Mouse (Mus musculus) intestine, embryonic 14.5 days (tissue): ENCODE measurements at regions not wholly inside any gene's neighbourhood (a gene's known extent, or its start where the extent isn't known, plus 50 kb on each side); places are given as distances from the start of the nearest gene placed in this dataset.

Source experiments
- ATAC-seq: fragments of 200-750 bp; cut with Nextera tagmentation; replicated peaks from 2 replicates; pipeline ENCODE4 v1.8.0; 2017; ENCODE audit warnings: low read depth, moderate number of reproducible peaks, moderate TSS enrichment, moderate library complexity; ENCODE audit not compliant: low FRiP score, low TSS enrichment
- DNase-seq: peaks from one replicate; pipeline ENCODE4 v3.0.0-alpha.2; 2018; ENCODE audit warnings: low spot score
- H3K27ac ChIP-seq: fragments of 300-500 bp; sonication (generic); 2 replicates; pipeline ENCODE4 v1.5.1; 2014; ENCODE audit warnings: low read depth, mild to moderate bottlenecking, control low read depth
- H3K27me3 ChIP-seq: fragments of 300-500 bp; sonication (generic); replicated peaks from 2 replicates; pipeline ENCODE4 v1.6.1; 2014; ENCODE audit warnings: low read length, control low read depth; ENCODE audit not compliant: control insufficient read depth, insufficient read depth
- H3K36me3 ChIP-seq: fragments of 300-500 bp; sonication (generic); 2 replicates; pipeline ENCODE4 v1.6.1; 2014; ENCODE audit warnings: low read length, control low read depth; ENCODE audit not compliant: control insufficient read depth, insufficient read depth
- H3K4me1 ChIP-seq: fragments of 300-500 bp; sonication (generic); replicated peaks from 2 replicates; pipeline ENCODE4 v1.6.1; 2014; ENCODE audit warnings: low read length, control low read depth, mixed read lengths; ENCODE audit not compliant: control insufficient read depth, insufficient read depth
- H3K4me2 ChIP-seq: fragments of 300-500 bp; sonication (generic); 2 replicates; pipeline ENCODE4 v1.6.1; 2014; ENCODE audit warnings: low read length
- H3K4me3 ChIP-seq: fragments of 300-500 bp; sonication (generic); 2 replicates; pipeline ENCODE4 v1.5.1; 2014; ENCODE audit warnings: low read depth, low read length, control low read depth, mixed read lengths
- H3K9ac ChIP-seq: fragments of 300-500 bp; sonication (generic); 2 replicates; pipeline ENCODE4 v1.6.1; 2014; ENCODE audit warnings: mild to moderate bottlenecking, low read length
- H3K9me3 ChIP-seq: fragments of 300-500 bp; sonication (generic); 2 replicates; pipeline ENCODE4 v1.6.1; 2016; ENCODE audit warnings: low read length, control low read depth; ENCODE audit not compliant: control insufficient read depth
- WGBS: fragments of 180-500 bp; shearing (Covaris S2); extraction: QIAGEN DNeasy Blood & Tissue Kit; methylation state at CpG from one replicate; pipeline ENCODE4 v1.1.7; 2014; 5-methylcytosine and 5-hydroxymethylcytosine counted together

DNA sequence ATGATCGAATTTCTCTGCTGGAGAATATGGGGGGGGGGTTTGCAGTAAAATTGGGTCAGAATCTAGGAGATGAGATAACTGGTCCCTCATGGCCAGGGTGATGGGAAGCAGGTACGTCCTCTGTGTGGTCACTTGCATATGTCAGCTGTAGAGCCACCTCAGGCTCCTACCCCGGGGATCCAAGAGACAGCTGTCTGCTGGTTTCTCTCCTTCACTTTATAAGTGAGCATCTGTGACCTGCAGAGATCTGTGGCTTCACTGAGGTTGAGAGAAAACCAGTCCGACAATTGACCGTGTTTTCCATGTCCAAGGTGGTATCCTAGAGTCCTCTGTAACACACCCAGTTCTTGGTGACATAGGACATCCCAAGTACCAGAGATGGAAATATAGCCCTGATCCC, 162.1 kb upstream of the Ctbp2 start:
- no peak overlapping the region for H3K4me2 ChIP-seq
- no peaks in the 10 kb centered on the region for H3K4me1 ChIP-seq
- no peaks in the 10 kb centered on the region for H3K27me3 ChIP-seq
- no peak overlapping the region for H3K27ac ChIP-seq
- H3K9ac ChIP-seq = no peak overlapping the region
- no peaks in the 10 kb centered on the region for H3K9me3 ChIP-seq
- no peak overlapping the region for H3K4me3 ChIP-seq
- DNase-seq = no peak
- 87% methylated on average over 5 of the region's 5 CpGs for WGBS
- ATAC-seq = no peak
- no peaks in the 10 kb centered on the region for H3K36me3 ChIP-seq

DNA sequence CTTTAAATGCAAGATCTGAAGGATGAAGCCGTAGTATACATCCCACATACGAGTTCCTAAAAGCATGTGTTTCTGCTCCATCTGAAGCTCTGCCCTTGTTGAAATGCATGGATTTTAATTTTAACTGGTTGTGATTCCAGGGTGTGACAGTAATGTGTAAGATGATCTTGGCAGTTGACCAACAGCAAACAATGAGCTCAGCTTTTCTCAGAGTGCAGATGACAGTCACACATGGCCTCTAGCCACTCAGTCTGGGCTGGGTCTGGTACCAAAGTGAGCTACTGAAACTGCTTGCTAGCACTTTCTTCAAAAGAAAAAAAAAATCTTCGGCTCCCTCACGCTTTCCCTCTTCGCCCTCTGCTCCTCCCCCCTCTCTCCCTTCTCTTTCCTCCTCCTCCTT, 138.0 kb upstream of the Ctbp2 start:
- H3K9ac ChIP-seq = no peak overlapping the region
- ATAC-seq (no peak), DNase-seq (no peak)
- H3K4me1 ChIP-seq = no peaks in the 10 kb centered on the region
- no peak overlapping the region for H3K4me2 ChIP-seq
- no peaks in the 10 kb centered on the region for H3K36me3 ChIP-seq
- 60% methylated on average over 5 of the region's 5 CpGs for WGBS
- no peaks in the 10 kb centered on the region for H3K9me3 ChIP-seq
- H3K4me3 ChIP-seq = no peak overlapping the region
- no peaks in the 10 kb centered on the region for H3K27me3 ChIP-seq
- no peak overlapping the region for H3K27ac ChIP-seq

DNA sequence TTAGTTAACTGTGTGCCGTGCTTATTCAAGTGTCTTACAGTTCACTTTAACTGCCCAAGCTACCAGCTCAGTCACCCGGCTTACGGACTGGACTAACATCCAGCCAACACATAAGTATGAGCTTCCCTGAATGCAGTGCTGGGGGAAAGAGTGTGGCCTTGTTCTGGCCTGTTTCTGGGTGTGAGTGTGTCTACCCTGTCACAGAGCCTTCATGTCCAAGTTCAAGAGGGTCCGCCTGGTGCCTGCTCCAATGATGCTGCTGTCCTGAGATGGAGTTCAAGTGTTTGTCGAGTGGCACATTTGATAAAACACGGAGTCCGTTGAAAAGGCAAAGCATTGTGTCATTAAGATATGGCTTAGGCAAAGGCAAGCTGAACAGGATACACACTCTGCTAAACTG, 135.0 kb upstream of the Ctbp2 start:
- Histone ChIP-seq H3K36me3 (no peaks in the 10 kb centered on the region), H3K27me3 (no peaks in the 10 kb centered on the region), H3K4me1 (no peaks in the 10 kb centered on the region), H3K4me2 (no peak overlapping the region), H3K9ac (no peak overlapping the region), H3K27ac (no peak overlapping the region), H3K4me3 (no peak overlapping the region), H3K9me3 (no peaks in the 10 kb centered on the region)
- DNase-seq (no peak), ATAC-seq (no peak)
- 90% methylated on average over 7 of the region's 7 CpGs for WGBS

DNA sequence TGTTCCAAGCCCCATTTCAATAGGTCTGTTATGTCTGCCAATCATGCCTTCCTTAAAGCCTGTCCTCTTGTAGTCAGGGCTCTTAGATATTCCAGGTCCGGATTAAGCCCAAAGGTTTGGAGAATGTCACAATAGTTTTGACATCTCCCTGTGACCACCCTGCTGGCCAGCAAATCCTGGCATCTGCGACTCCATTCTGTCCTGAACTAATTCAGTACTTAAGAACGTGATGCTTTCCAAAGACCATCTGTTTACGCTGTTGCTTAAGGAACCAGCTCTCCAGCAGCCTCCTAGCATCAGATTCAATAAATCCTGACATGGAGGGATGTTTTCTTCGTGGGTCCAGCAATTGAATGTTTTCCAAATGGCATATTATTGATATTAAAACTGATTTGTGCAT, 132.7 kb upstream of the Ctbp2 start:
- ATAC-seq (no peak), DNase-seq (no peak)
- H3K27me3 ChIP-seq = no peaks in the 10 kb centered on the region
- H3K9me3 ChIP-seq = no peaks in the 10 kb centered on the region
- H3K4me3 ChIP-seq = no peak overlapping the region
- WGBS = 41% methylated on average over 5 of the region's 5 CpGs
- no peaks in the 10 kb centered on the region for H3K36me3 ChIP-seq
- no peak overlapping the region for H3K9ac ChIP-seq
- H3K27ac ChIP-seq = no peak overlapping the region
- no peak overlapping the region for H3K4me2 ChIP-seq
- H3K4me1 ChIP-seq = no peaks in the 10 kb centered on the region

DNA sequence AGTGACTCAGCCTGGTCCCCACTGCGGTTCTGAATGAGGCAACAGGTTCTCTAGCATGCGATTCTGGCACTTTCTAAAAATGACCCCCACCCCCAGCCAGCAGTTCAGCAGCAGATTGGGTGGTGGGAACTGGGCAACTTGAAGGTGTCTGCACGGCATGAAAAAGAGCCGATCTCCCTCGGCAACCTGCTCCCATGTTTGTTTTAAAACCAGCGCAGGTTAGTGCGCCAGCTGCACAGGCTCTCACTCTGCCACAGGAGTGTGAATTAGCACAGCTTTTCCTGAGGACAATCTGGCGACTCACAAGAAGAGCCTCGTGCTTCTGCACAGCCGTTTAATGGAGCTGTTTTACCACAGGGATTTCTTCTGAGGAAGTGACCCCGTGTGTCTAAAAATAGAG, 120.4 kb upstream of the Ctbp2 start:
- Histone ChIP-seq H3K4me2 (no peak overlapping the region; the same call in 1 of the 2 replicates), H3K27me3 (no peaks in the 10 kb centered on the region), H3K4me3 (no peak overlapping the region), H3K9me3 (no peaks in the 10 kb centered on the region), H3K36me3 (no peaks in the 10 kb centered on the region), H3K4me1 (no peaks in the 10 kb centered on the region), H3K27ac (no peak overlapping the region), H3K9ac (no peak overlapping the region)
- 20% methylated on average over 11 of the region's 11 CpGs for WGBS
- no peak for DNase-seq
- ATAC-seq = no peak

DNA sequence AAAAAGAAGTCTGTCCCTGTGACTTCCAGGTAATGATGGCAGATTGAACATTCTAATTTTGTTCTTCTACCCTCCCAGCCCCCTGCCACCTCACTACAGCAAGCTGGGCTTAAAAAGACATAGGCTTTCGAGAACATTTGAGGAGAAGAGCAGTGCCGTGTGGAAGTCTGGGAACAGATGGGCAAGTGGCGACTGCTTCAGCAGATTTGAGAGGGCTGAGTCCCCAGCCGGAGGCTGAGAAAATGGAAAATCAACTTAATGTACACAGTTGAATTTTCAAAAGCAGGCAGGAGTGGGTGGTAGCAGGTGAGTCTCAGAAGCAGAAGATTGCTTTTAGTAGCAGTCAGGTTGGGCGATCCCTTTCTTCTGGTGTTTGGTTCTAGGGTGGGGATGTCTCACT, 110.2 kb upstream of the Ctbp2 start:
- no peaks in the 10 kb centered on the region for H3K4me1 ChIP-seq
- no peak overlapping the region for H3K4me2 ChIP-seq
- H3K4me3 ChIP-seq = no peak overlapping the region
- ATAC-seq = no peak
- DNase-seq = no peak
- WGBS = 79% methylated on average over 5 of the region's 5 CpGs
- no peak overlapping the region for H3K9ac ChIP-seq
- no peaks in the 10 kb centered on the region for H3K27me3 ChIP-seq
- no peaks in the 10 kb centered on the region for H3K36me3 ChIP-seq
- H3K27ac ChIP-seq = no peak overlapping the region
- no peaks in the 10 kb centered on the region for H3K9me3 ChIP-seq

DNA sequence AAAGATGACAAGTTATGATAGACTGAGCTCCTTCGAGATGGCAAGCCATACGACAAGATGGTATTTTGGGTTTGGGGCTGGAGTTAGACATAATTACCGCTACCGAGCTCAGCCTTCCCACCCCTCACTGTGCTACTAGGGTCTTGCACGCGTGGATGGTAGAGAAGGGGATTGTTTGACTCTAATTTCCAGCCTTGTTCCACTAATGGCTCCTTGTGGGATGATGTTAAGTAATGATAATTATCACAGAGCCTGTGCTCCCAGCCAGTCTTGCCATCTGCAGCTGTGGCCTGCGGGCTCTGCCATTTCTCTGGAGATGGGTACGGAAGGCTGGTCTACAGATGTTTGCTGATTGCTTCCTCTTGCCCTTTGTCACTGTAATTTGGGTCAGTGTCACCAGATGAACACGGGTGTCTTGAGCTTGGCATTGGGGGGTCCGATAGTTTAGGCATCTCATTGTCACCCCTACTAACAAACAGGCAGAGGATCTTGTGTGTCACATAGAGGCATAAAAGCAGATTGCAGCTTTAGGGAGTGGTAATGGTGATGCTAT, 108.8 kb upstream of the Ctbp2 start:
- WGBS = 89% methylated on average over 10 of the region's 10 CpGs
- Histone ChIP-seq H3K4me2 (no peak overlapping the region), H3K27ac (no peak overlapping the region), H3K9me3 (no peaks in the 10 kb centered on the region), H3K9ac (no peak overlapping the region), H3K4me1 (no peaks in the 10 kb centered on the region), H3K36me3 (no peaks in the 10 kb centered on the region), H3K4me3 (no peak overlapping the region), H3K27me3 (no peaks in the 10 kb centered on the region)
- DNase-seq = no peak
- no peak for ATAC-seq

DNA sequence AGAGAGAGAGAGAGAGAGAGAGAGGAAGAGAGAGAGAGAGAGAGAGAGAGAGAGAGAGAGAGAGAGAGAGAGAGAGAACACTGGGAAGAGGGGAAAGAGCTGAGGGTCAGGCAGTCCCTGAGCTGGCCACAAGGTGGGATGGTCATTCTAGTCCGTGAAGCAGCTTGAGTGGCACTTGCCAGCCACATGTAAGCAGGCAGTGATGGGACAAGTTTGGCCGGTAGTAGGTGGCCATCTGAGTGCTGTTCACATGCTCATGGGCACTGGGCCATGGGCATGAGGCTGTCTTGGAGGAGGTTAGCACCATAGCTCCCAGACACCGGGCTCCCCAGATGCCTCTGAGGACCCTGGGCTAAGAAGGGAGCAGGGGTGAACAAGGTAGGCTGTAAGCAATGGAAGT, 106.7 kb upstream of the Ctbp2 start:
- Histone ChIP-seq H3K27me3 (no peaks in the 10 kb centered on the region), H3K27ac (no peak overlapping the region), H3K9ac (no peak overlapping the region), H3K9me3 (no peaks in the 10 kb centered on the region), H3K4me2 (no peak overlapping the region), H3K4me1 (no peaks in the 10 kb centered on the region), H3K4me3 (no peak overlapping the region), H3K36me3 (no peaks in the 10 kb centered on the region)
- ATAC-seq = no peak
- WGBS = 67% methylated on average over 3 of the region's 3 CpGs
- no peak for DNase-seq

DNA sequence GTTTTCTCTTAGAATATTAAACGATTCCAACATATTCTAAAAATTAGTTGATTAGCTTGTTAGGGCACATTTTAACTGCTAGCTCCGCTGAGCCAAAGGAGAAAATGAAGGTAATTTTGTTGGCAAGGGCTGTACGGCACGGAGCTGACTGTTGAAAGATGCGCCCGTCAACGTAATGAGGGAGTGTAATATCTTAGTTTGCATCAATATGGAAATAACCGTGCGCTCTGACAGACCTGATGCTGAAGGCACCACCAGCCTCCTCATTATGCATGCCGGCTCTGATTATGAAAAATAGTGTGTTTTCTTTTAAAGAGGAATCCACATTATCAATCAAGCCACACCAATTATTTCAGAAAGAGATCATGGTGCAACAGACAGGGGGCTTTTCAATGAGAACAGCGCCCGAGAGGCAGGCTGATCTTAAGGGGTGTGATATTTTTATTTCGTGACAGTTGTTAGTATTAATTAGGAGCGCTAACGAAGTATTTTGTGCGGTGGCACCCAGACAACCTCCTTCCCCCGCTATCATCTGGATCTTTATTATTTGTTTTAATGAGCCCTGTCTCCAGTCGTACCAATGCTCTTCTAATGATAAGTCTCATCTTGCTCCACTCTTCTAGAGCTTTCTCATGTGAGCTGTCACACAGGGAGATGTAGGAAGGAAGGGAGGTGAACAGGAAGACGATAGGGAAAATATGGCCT, 99.9 kb upstream of the Ctbp2 start:
- no peak overlapping the region for H3K4me3 ChIP-seq
- no peaks in the 10 kb centered on the region for H3K9me3 ChIP-seq
- ATAC-seq (no peak), DNase-seq (no peak)
- no peaks in the 10 kb centered on the region for H3K4me1 ChIP-seq
- H3K4me2 ChIP-seq = no peak overlapping the region
- H3K27ac ChIP-seq = no peak overlapping the region
- H3K36me3 ChIP-seq = no peaks in the 10 kb centered on the region
- H3K9ac ChIP-seq = no peak overlapping the region
- WGBS = 88% methylated on average over 19 of the region's 19 CpGs
- no peaks in the 10 kb centered on the region for H3K27me3 ChIP-seq
